Mouse (Mus musculus) MEL (cell line): ENCODE results near the gene Pnpla3. TPM values are rescaled to one million over a fixed set of nuclear protein-coding genes. Genes with fewer than 3 reads are reported as not detected.

Source experiments
- DNase-seq: peaks from one replicate; pipeline ENCODE4 v3.0.0; 2011; ENCODE audit warnings: low read depth, low spot score
- H3K27ac ChIP-seq: 2 replicates; pipeline ENCODE4 v1.5.1; 2012; ENCODE audit warnings: low read depth, mild to moderate bottlenecking, control low read depth, low read length, moderate library complexity; ENCODE audit not compliant: control insufficient read depth
- H3K27me3 ChIP-seq, 2 experiments: fragments of 150-350 bp in 1 of 2; sonication (generic) in 1 of 2; 2 replicates each; pipeline ENCODE4 v1.6.1; 2012; ENCODE audit warnings: low read length in 2 of 2, mild to moderate bottlenecking in 2 of 2, improper control_type of control experiment in 1 of 2, moderate library complexity in 1 of 2; ENCODE audit not compliant: insufficient read depth in 2 of 2, control insufficient read depth in 1 of 2
- H3K36me3 ChIP-seq, 2 experiments: 2 replicates each; pipeline ENCODE4 v1.6.1; 2012 to 2014; ENCODE audit warnings: low read length in 2 of 2, improper control_type of control experiment in 1 of 2, inconsistent platforms in 1 of 2, mild to moderate bottlenecking in 1 of 2; ENCODE audit not compliant: insufficient read depth in 2 of 2, control insufficient read depth in 1 of 2
- H3K4me1 ChIP-seq, 2 experiments: fragments of 150-350 bp in 1 of 2; sonication (generic) in 1 of 2; 2 replicates each; pipeline ENCODE4 v1.6.1; 2012; ENCODE audit warnings: low read length in 2 of 2, improper control_type of control experiment in 1 of 2, mild to moderate bottlenecking in 1 of 2; ENCODE audit not compliant: insufficient read depth in 2 of 2, control insufficient read depth in 1 of 2
- H3K4me3 ChIP-seq, 2 experiments: fragments of 150-350 bp in 1 of 2; sonication (generic) in 1 of 2; 2 replicates each; pipeline ENCODE4 v1.5.1; 2012; ENCODE audit warnings: low read depth in 2 of 2, low read length in 2 of 2, mild to moderate bottlenecking in 2 of 2, moderate library complexity in 2 of 2, control low read depth in 1 of 2, improper control_type of control experiment in 1 of 2; ENCODE audit not compliant: control insufficient read depth in 1 of 2, insufficient read depth in 1 of 2
- H3K79me2 ChIP-seq: 2 replicates; pipeline ENCODE4 v1.6.1; 2012; ENCODE audit warnings: mild to moderate bottlenecking, low read length, moderate library complexity; ENCODE audit not compliant: control insufficient read depth, poor library complexity, insufficient read depth
- H3K9ac ChIP-seq: 2 replicates; pipeline ENCODE4 v1.6.1; 2012; ENCODE audit warnings: low read depth, mild to moderate bottlenecking, control low read depth, low read length, moderate library complexity; ENCODE audit not compliant: control insufficient read depth, poor library complexity, severe bottlenecking
- H3K9me3 ChIP-seq: fragments of 150-350 bp; sonication (generic); replicated peaks from 2 replicates; pipeline ENCODE4 v1.6.1; 2012; ENCODE audit warnings: mild to moderate bottlenecking, low read length, improper control_type of control experiment, moderate library complexity; ENCODE audit not compliant: insufficient read depth
- CHD2 ChIP-seq: IDR thresholded peaks from 2 replicates; pipeline ENCODE4 v1.6.1; 2011; ENCODE audit warnings: low read length, improper control_type of control experiment
- E2F4 ChIP-seq: IDR thresholded peaks from 2 replicates; pipeline ENCODE4 v1.6.1; 2011; ENCODE audit warnings: low read depth, low read length, improper control_type of control experiment, borderline replicate concordance
- GABPA ChIP-seq: IDR thresholded peaks from 2 replicates; pipeline ENCODE4 v1.6.1; 2012; ENCODE audit warnings: low read depth, mild to moderate bottlenecking, inconsistent platforms, low read length, improper control_type of control experiment, moderate library complexity
- HCFC1 ChIP-seq: IDR thresholded peaks from 2 replicates; pipeline ENCODE4 v1.6.1; 2012; ENCODE audit warnings: low read depth, mild to moderate bottlenecking, inconsistent platforms, low read length, improper control_type of control experiment, moderate library complexity
- KAT2A ChIP-seq: conservative IDR thresholded peaks from 2 replicates; pipeline ENCODE4 v1.6.1; 2012; ENCODE audit warnings: low read depth, low read length, improper control_type of control experiment, inconsistent platforms
- MAX ChIP-seq: IDR thresholded peaks from 2 replicates; pipeline ENCODE4 v1.6.1; 2011; ENCODE audit warnings: low read length, improper control_type of control experiment
- MAZ ChIP-seq: IDR thresholded peaks from 2 replicates; pipeline ENCODE4 v1.6.1; 2012; ENCODE audit warnings: low read depth, mild to moderate bottlenecking, inconsistent platforms, low read length, improper control_type of control experiment
- MEF2A ChIP-seq: IDR thresholded peaks from 2 replicates; pipeline ENCODE4 v1.6.1; 2014; ENCODE audit warnings: low read depth, mild to moderate bottlenecking, inconsistent platforms, low read length, improper control_type of control experiment; ENCODE audit not compliant: poor library complexity, insufficient replicate concordance, severe bottlenecking; ENCODE audit errors: extremely low read depth
- MYB ChIP-seq: IDR thresholded peaks from 2 replicates; pipeline ENCODE4 v1.6.1; 2011; ENCODE audit warnings: mild to moderate bottlenecking, low read depth, low read length, improper control_type of control experiment
- NELFE ChIP-seq: IDR thresholded peaks from 2 replicates; pipeline ENCODE4 v1.6.1; 2011; ENCODE audit warnings: low read depth, low read length, improper control_type of control experiment
- NRF1 ChIP-seq: IDR thresholded peaks from 2 replicates; pipeline ENCODE4 v1.6.1; 2014; ENCODE audit warnings: low read depth, mild to moderate bottlenecking, inconsistent platforms, low read length, improper control_type of control experiment, moderate library complexity; ENCODE audit not compliant: poor library complexity, insufficient read depth, severe bottlenecking
- POLR2A ChIP-seq, 2 experiments: IDR thresholded peaks; 2 replicates each; pipeline ENCODE4 v1.6.1; 2011 to 2012; ENCODE audit warnings: low read length in 2 of 2, mild to moderate bottlenecking in 2 of 2, control low read depth in 1 of 2, improper control_type of control experiment in 1 of 2, low read depth in 1 of 2, moderate library complexity in 1 of 2; ENCODE audit not compliant: control insufficient read depth in 1 of 2, insufficient read depth in 1 of 2, poor library complexity in 1 of 2
- POLR2AphosphoS5 ChIP-seq: IDR thresholded peaks from 2 replicates; pipeline ENCODE4 v1.6.1; 2012; ENCODE audit warnings: low read depth, borderline replicate concordance, mild to moderate bottlenecking, inconsistent platforms, low read length, moderate library complexity, mixed read lengths
- RAD21 ChIP-seq: IDR thresholded peaks from 2 replicates; pipeline ENCODE4 v1.6.1; 2011; ENCODE audit warnings: mild to moderate bottlenecking, low read depth, low read length, improper control_type of control experiment
- RCOR1 ChIP-seq: IDR thresholded peaks from 2 replicates; pipeline ENCODE4 v1.6.1; 2012; ENCODE audit warnings: low read depth, mild to moderate bottlenecking, inconsistent platforms, low read length, improper control_type of control experiment
- SIN3A ChIP-seq: IDR thresholded peaks from 2 replicates; pipeline ENCODE4 v1.6.1; 2012; ENCODE audit warnings: low read length, improper control_type of control experiment, inconsistent platforms
- SMC3 ChIP-seq: IDR thresholded peaks from 2 replicates; pipeline ENCODE4 v1.6.1; 2011; ENCODE audit warnings: low read depth, low read length, improper control_type of control experiment
- USF1 ChIP-seq: IDR thresholded peaks from 2 replicates; pipeline ENCODE4 v1.6.1; 2014; ENCODE audit warnings: low read depth, mild to moderate bottlenecking, inconsistent platforms, low read length, improper control_type of control experiment, moderate library complexity
- ZKSCAN1 ChIP-seq: IDR thresholded peaks from 2 replicates; pipeline ENCODE4 v1.6.1; 2012; ENCODE audit warnings: low read depth, mild to moderate bottlenecking, inconsistent platforms, low read length, improper control_type of control experiment, moderate library complexity
- ZMIZ1 ChIP-seq: IDR thresholded peaks from 2 replicates; pipeline ENCODE4 v1.6.1; 2012; ENCODE audit warnings: low read depth, mild to moderate bottlenecking, inconsistent platforms, low read length, improper control_type of control experiment, moderate library complexity
- ZNF384 ChIP-seq: IDR thresholded peaks from 2 replicates; pipeline ENCODE4 v1.6.1; 2012; ENCODE audit warnings: low read depth, mild to moderate bottlenecking, inconsistent platforms, low read length, improper control_type of control experiment
- polyA plus RNA-seq, 2 experiments: library from polyadenylated mRNA; stranded (reverse) in 1 of 2; unstranded in 1 of 2; fragments of >175 nt in 1 of 2; fragments of >200 nt in 1 of 2; gene quantifications; 2 replicates each; pipeline versions ENCODE4 v1.2.1 to v1.2.4; 2012; ENCODE audit warnings: low replicate concordance in 2 of 2, low read depth in 1 of 2; ENCODE audit not compliant: insufficient read length in 2 of 2, insufficient read depth in 1 of 2, missing spikeins in 1 of 2
- total RNA-seq: library from RNA; depleted of rRNA; stranded (reverse); fragments of 300-350 nt; gene quantifications from 2 replicates; pipeline ENCODE4 v1.2.3, GENCODE M21; 2012

Pnpla3 gene
- total and polyA plus RNA-seq, 3 experiments = not detected

DNA sequence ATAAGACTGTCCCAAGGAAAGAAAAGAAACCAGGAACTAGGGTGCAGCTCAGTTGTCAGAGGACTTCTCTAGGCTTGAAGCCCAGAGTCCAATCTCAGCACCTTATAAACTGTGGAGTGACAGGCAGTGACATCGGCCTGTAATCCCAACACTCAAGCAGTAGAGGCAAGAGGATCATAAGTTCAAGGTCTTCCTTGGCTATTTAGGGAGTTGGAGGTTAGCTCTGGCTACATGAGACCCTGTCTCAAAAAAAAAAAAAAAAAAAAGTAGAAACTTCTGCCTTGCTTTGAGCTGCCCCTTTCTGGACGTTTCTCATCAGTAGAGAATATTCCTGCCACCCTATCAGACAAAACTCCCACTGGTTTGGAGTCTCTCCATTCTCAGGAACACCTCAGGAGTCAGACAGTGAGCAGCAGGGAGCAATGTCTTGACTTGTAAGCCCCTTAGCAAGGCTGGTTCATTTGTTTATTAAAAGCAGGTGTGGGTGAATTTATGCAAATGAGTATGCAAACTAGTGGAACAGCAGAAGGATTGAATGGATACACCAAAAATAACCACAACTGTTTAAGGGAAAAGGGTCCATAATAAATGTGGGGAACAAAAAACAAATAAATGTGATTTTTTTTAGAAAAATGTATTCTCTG is 21.4 kb downstream of the Pnpla3 start:
- peaks cover 0 to 21% of the 10 kb centered on the region in 2 experiments; a peak in 1 of 4 replicates for H3K4me1 ChIP-seq
- H3K27me3 ChIP-seq = no peaks in the 10 kb centered on the region
- DNase-seq = no peak
- H3K9ac ChIP-seq = no peak overlapping the region
- no peaks in the 10 kb centered on the region for H3K9me3 ChIP-seq
- TF ChIP-seq RCOR1 (no peak), USF1 (no peak)
- TF ChIP-seq, all 39 proteins: peak for 0
- peaks cover 21% of the 10 kb centered on the region for H3K79me2 ChIP-seq
- H3K4me3 ChIP-seq = no peak overlapping the region
- H3K36me3 ChIP-seq = peaks cover 0 to 8% of the 10 kb centered on the region in 2 experiments; a peak in 2 of 4 replicates
- no peak overlapping the region for H3K27ac ChIP-seq

DNA sequence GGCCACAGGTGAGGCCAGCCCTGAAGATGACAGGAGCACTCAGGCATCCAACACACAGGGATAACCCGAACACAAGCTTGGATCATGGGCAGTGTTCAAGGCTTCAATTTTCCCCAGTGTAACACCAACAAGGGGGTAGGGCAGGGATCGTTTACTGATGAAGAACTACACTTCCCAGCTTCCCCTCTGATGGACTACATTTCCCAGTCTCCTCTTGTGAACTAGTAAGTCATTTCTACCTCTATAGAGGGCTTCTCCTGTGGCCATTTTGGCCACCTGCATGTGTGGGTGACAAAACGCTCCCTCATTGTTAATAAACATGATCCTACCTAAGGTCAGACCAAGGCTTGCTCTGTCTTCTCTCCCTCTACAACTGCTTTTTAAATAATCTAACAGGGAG is 22.2 kb downstream of the Pnpla3 start:
- H3K27ac ChIP-seq = no peak overlapping the region
- DNase-seq = peak; percentile 52
- H3K4me1 ChIP-seq = peaks cover 0 to 17% of the 10 kb centered on the region in 2 experiments; a peak in 1 of 4 replicates

DNA sequence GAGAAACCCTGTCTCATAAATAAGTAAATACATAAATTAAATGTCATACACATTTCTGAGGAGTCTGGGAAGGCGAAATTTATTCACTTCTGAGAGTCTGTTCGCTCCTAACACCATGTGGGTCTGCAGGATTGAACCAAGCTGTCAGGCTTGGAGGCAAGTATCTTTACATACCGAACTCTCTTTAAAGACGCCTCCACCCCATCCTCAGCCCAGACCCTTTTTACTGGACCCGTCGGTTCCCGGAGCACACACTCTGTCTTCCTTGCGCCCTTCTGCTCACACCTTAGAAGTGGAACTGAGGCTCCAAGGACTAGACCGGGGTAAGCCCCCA is 24.1 kb downstream of the Pnpla3 start:
- TF ChIP-seq POLR2AphosphoS5 (no peak), MYB (no peak), ZMIZ1 (peak; percentile 76; the same call in 1 of the 2 replicates), USF1 (no peak), SMC3 (no peak), RCOR1 (no peak), MAZ (0 out of 2 replicates have a peak, but pooled peaks have one; percentile 12), GABPA (no peak), E2F4 (no peak), ZKSCAN1 (no peak), RAD21 (no peak), ZNF384 (no peak), CHD2 (no peak), MEF2A (no peak), POLR2A (IDR thresholded peaks at IDR 0.05; ENCODE audit: control insufficient read depth in 1 of 2, insufficient read depth in 1 of 2, low read depth in 1 of 2, low read length in 2 of 2, poor library complexity in 1 of 2) (peak in 1 of 2 experiments; percentile 83; a peak in 2 of 4 replicates)
- peak overlapping the region; percentile 95 for H3K4me3 ChIP-seq
- H3K79me2 ChIP-seq = peaks cover 22% of the 10 kb centered on the region
- peak overlapping the region; percentile 87 for H3K27ac ChIP-seq
- no peaks in the 10 kb centered on the region for H3K27me3 ChIP-seq
- no peak for DNase-seq
- peak overlapping the region; percentile 96 for H3K9ac ChIP-seq
- peaks cover 0 to 11% of the 10 kb centered on the region in 2 experiments; a peak in 1 of 4 replicates for H3K4me1 ChIP-seq
- no peaks in the 10 kb centered on the region for H3K9me3 ChIP-seq
- H3K36me3 ChIP-seq = peaks cover 5 to 8% of the 10 kb centered on the region in 2 experiments; a peak in 3 of 4 replicates

More for the DNA sequence above, 22.2 kb downstream of the Pnpla3 start:
- Histone ChIP-seq H3K9ac (no peak overlapping the region), H3K9me3 (no peaks in the 10 kb centered on the region), H3K4me3 (no peak overlapping the region), H3K27me3 (no peaks in the 10 kb centered on the region), H3K79me2 (peaks cover 22% of the 10 kb centered on the region), H3K36me3 (peaks cover 0 to 8% of the 10 kb centered on the region in 2 experiments; a peak in 2 of 4 replicates)
- TF ChIP-seq KAT2A (peak; percentile 75), MAX (no peak), HCFC1 (peak; percentile 96), NELFE (no peak), NRF1 (no peak), SIN3A (no peak), RCOR1 (no peak), MYB (no peak), POLR2A (IDR thresholded peaks at IDR 0.05; ENCODE audit: control insufficient read depth in 1 of 2, insufficient read depth in 1 of 2, low read depth in 1 of 2, low read length in 2 of 2, poor library complexity in 1 of 2) (0 out of 4 replicates have a peak, but pooled peaks of 1 of the 2 experiments have one; percentile 35)
